Mouse (Mus musculus) midbrain, postnatal 0 days (tissue): ENCODE results near the gene Vars2. TPM values are rescaled to one million over a fixed set of nuclear protein-coding genes. Genes with fewer than 3 reads are reported as not detected.
A peak's percentile ranks its signal among the peaks of the same experiment; 100 is the strongest.

Experiments used
- ATAC-seq: fragments of 200-750 bp; cut with Nextera tagmentation; 2 replicates; pipeline ENCODE4 v1.8.0; 2017; ENCODE audit warnings: moderate number of reproducible peaks, mild to moderate bottlenecking, moderate TSS enrichment, moderate library complexity; ENCODE audit not compliant: low FRiP score
- DNase-seq: peaks from one replicate; pipeline ENCODE4 v3.0.0-alpha.2; 2015; ENCODE audit warnings: low spot score
- H3K27ac ChIP-seq: fragments of 300-500 bp; sonication (generic); 2 replicates; pipeline ENCODE4 v1.5.1; 2014; ENCODE audit warnings: low read depth, mild to moderate bottlenecking, low read length, mixed read lengths
- H3K27me3 ChIP-seq: fragments of 300-500 bp; sonication (generic); 2 replicates; pipeline ENCODE4 v1.6.1; 2014; ENCODE audit warnings: low read length, control low read depth, mixed read lengths; ENCODE audit not compliant: insufficient read depth
- H3K36me3 ChIP-seq: fragments of 300-500 bp; sonication (generic); 2 replicates; pipeline ENCODE4 v1.6.1; 2014; ENCODE audit warnings: low read length, control low read depth, mixed read lengths; ENCODE audit not compliant: insufficient read depth
- H3K4me1 ChIP-seq: fragments of 300-500 bp; sonication (generic); 2 replicates; pipeline ENCODE4 v1.6.1; 2014; ENCODE audit warnings: mild to moderate bottlenecking, control low read depth, antibody characterized with exemption, low read length, mixed read lengths; ENCODE audit not compliant: insufficient read depth
- H3K4me2 ChIP-seq: fragments of 300-500 bp; sonication (generic); 2 replicates; pipeline ENCODE4 v1.6.1; 2014; ENCODE audit warnings: low read depth, mild to moderate bottlenecking, low read length, mixed read lengths; ENCODE audit not compliant: poor library complexity, severe bottlenecking
- H3K4me3 ChIP-seq: fragments of 300-500 bp; sonication (generic); 2 replicates; pipeline ENCODE4 v1.5.1; 2014; ENCODE audit warnings: low read depth, mild to moderate bottlenecking, low read length, moderate library complexity
- H3K9ac ChIP-seq: fragments of 300-500 bp; sonication (generic); replicated peaks from 2 replicates; pipeline ENCODE4 v1.6.1; 2014; ENCODE audit warnings: mild to moderate bottlenecking, low read length, moderate library complexity, mixed read lengths; ENCODE audit not compliant: poor library complexity, severe bottlenecking
- H3K9me3 ChIP-seq: fragments of 300-500 bp; sonication (generic); 2 replicates; pipeline ENCODE4 v1.6.1; 2016; ENCODE audit warnings: low read length, control low read depth
- CTCF ChIP-seq: IDR thresholded peaks from 2 replicates; pipeline ENCODE4 v1.5.1; 2016; ENCODE audit warnings: antibody characterized with exemption, mild to moderate bottlenecking
- WGBS: fragments of 180-500 bp; shearing (Covaris S2); extraction: QIAGEN DNeasy Blood & Tissue Kit; methylation state at CpG from one replicate; pipeline ENCODE4 v1.1.7; 2014; 5-methylcytosine and 5-hydroxymethylcytosine counted together
- polyA plus RNA-seq: library from polyadenylated mRNA; unstranded; fragments of >200 nt; fragmentation: Nextera tagmentation; extraction: Ambion mirVana; gene quantifications from 2 replicates; pipeline ENCODE4 v1.2.1, GENCODE M21; 2015
- total RNA-seq: library from RNA; depleted of rRNA; stranded (reverse); fragments of >200 nt; gene quantifications from 2 replicates; pipeline ENCODE4 v1.2.3, GENCODE M21; 2014

Gene Vars2
- total and polyA plus RNA-seq, 2 experiments from 2014 or later = 15.9 to 49.2 TPM

GRCm38 (mm10) chr17:35673416-35674035, 6.1 kb upstream of the Vars2 start, which contains the start of gene Gtf2h4:
Gtf2h4 (minus strand) TSS chr17:35673739.
- 2% methylated on average over 23 of the region's 23 CpGs for WGBS
- peak within 1 kb of the TSS; percentile 48 for H3K4me3 ChIP-seq
- peak within 1 kb of the TSS; percentile 73 for H3K4me2 ChIP-seq
- no peaks in the 10 kb centered on the region for H3K27me3 ChIP-seq
- H3K27ac ChIP-seq = peak within 1 kb of the TSS; percentile 48; the same call in 1 of the 2 replicates
- DNase-seq (peak; percentile 99), ATAC-seq (peak; percentile 94)
- TF ChIP-seq CTCF = peak; percentile 53
- 0 out of 2 replicates have a peak, but pooled peaks cover 4% of the 10 kb centered on the region for H3K36me3 ChIP-seq
- peak within 1 kb of the TSS; percentile 71 for H3K9ac ChIP-seq
- H3K9me3 ChIP-seq = no peaks in the 10 kb centered on the region
- H3K4me1 ChIP-seq = peaks cover 2% of the 10 kb centered on the region; the same call in 1 of the 2 replicates

- no peak overlapping the region for H3K27ac ChIP-seq
- H3K9me3 ChIP-seq = no peaks in the 10 kb centered on the region
- H3K36me3 ChIP-seq = 0 out of 2 replicates have a peak, but pooled peaks cover 4% of the 10 kb centered on the region
- DNase-seq (no peak), ATAC-seq (no peak)
- peak overlapping the region; percentile 73; the same call in 1 of the 2 replicates for H3K4me2 ChIP-seq
- H3K9ac ChIP-seq = peak overlapping the region; percentile 71; the same call in 1 of the 2 replicates
- H3K4me3 ChIP-seq = no peak overlapping the region
- H3K4me1 ChIP-seq = peaks cover 2% of the 10 kb centered on the region; the same call in 1 of the 2 replicates
- 89% methylated on average over 6 of the region's 6 CpGs for WGBS
- H3K27me3 ChIP-seq = no peaks in the 10 kb centered on the region
- no peak for TF ChIP-seq CTCF
These were observed 5.1 kb upstream of the Vars2 start for GRCm38 (mm10) chr17:35672527-35672926.

- H3K9me3 ChIP-seq = no peaks in the 10 kb centered on the region
- H3K4me1 ChIP-seq = peaks cover 2% of the 10 kb centered on the region; the same call in 1 of the 2 replicates
- 96% methylated on average over 6 of the region's 6 CpGs for WGBS
- ATAC-seq = no peak
- no peaks in the 10 kb centered on the region for H3K27me3 ChIP-seq
- no peak for DNase-seq
- H3K4me3 ChIP-seq = no peak overlapping the region
- H3K4me2 ChIP-seq = no peak overlapping the region
- 0 out of 2 replicates have a peak, but pooled peaks cover 4% of the 10 kb centered on the region for H3K36me3 ChIP-seq
- no peak for TF ChIP-seq CTCF
- no peak overlapping the region for H3K27ac ChIP-seq
- no peak overlapping the region for H3K9ac ChIP-seq
These were observed 4.5 kb upstream of the Vars2 start for GRCm38 (mm10) chr17:35671846-35672245.

- Histone ChIP-seq H3K36me3 (0 out of 2 replicates have a peak, but pooled peaks cover 8% of the 10 kb centered on the region), H3K9ac (no peak overlapping the region), H3K4me3 (no peak overlapping the region), H3K27me3 (no peaks in the 10 kb centered on the region), H3K4me2 (no peak overlapping the region), H3K27ac (no peak overlapping the region), H3K9me3 (no peaks in the 10 kb centered on the region), H3K4me1 (peaks cover 6% of the 10 kb centered on the region; the same call in 1 of the 2 replicates)
- no peak for TF ChIP-seq CTCF
- WGBS = 93% methylated on average over 9 of the region's 9 CpGs
- DNase-seq (no peak), ATAC-seq (no peak)
These were observed 2.3 kb upstream of the Vars2 start for GRCm38 (mm10) chr17:35669731-35670130.

GRCm38 (mm10) chr17:35666851-35667256, 538 bp downstream of the Vars2 start:
- peak; percentile 7 for TF ChIP-seq CTCF
- Histone ChIP-seq H3K9me3 (no peaks in the 10 kb centered on the region), H3K27ac (peak overlapping the region; percentile 80), H3K36me3 (peaks cover 23% of the 10 kb centered on the region), H3K9ac (peak overlapping the region; percentile 58), H3K4me3 (peak overlapping the region; percentile 51), H3K4me2 (peak overlapping the region; percentile 79), H3K4me1 (0 out of 2 replicates have a peak, but pooled peaks cover 4% of the 10 kb centered on the region), H3K27me3 (no peaks in the 10 kb centered on the region)
- DNase-seq (peak; percentile 47), ATAC-seq (peak; percentile 64)
- WGBS = 3% methylated on average over 13 of the region's 13 CpGs

GRCm38 (mm10) chr17:35665957-35666515, 1.4 kb downstream of the Vars2 start:
- ATAC-seq (no peak), DNase-seq (no peak)
- Histone ChIP-seq H3K4me3 (no peak overlapping the region), H3K27me3 (no peaks in the 10 kb centered on the region), H3K9ac (no peak overlapping the region), H3K4me2 (no peak overlapping the region), H3K36me3 (peaks cover 30% of the 10 kb centered on the region), H3K9me3 (no peaks in the 10 kb centered on the region), H3K27ac (no peak overlapping the region), H3K4me1 (0 out of 2 replicates have a peak, but pooled peaks cover 4% of the 10 kb centered on the region)
- TF ChIP-seq CTCF = peak; percentile 56
- 80% methylated on average over 17 of the region's 17 CpGs for WGBS
